Mouse (Mus musculus): ENCODE measurements around the gene 4933414I15Rik. TPM values are rescaled to one million over a fixed set of nuclear protein-coding genes. Genes with fewer than 3 reads are reported as not detected.
A peak's percentile ranks its signal among the peaks of the same experiment; 100 is the strongest.

The 4933414I15Rik gene
- polyA plus RNA-seq, 1 experiment from 2014 or later = not detected

GRCm38 (mm10) chr11:50931021-50931420 lies 12.5 kb downstream of the 4933414I15Rik start:
- peak overlapping the region; percentile 61 for H3K4me3 ChIP-seq (ENCODE audit: low read depth, low read length)
- H3K9ac ChIP-seq (ENCODE audit: low read length) = peak overlapping the region; percentile 67
- DNase-seq (ENCODE audit: low spot score) (no peak), ATAC-seq (ENCODE audit: low FRiP score, low TSS enrichment) (peak; percentile 55)
- H3K27me3 ChIP-seq (ENCODE audit: control insufficient read depth, insufficient read depth, low read length) = no peaks in the 10 kb centered on the region
- H3K4me2 ChIP-seq (replicated peaks; ENCODE audit: low read depth) = peak overlapping the region; percentile 93
- no peaks in the 10 kb centered on the region for H3K9me3 ChIP-seq (ENCODE audit: control insufficient read depth, low read length)
- H3K4me1 ChIP-seq (replicated peaks; ENCODE audit: control insufficient read depth, insufficient read depth) = 0 out of 2 replicates have a peak, but pooled peaks cover 2% of the 10 kb centered on the region
- WGBS = 2% methylated on average over 16 of the region's 16 CpGs
- H3K27ac ChIP-seq (replicated peaks) = no peak overlapping the region
- H3K36me3 ChIP-seq (ENCODE audit: control insufficient read depth, insufficient read depth, low read length) = no peaks in the 10 kb centered on the region
- TF ChIP-seq EP300 (optimal IDR thresholded peaks at IDR 0.05) = no peak
- TF ChIP-seq CTCF (IDR thresholded peaks at IDR 0.05; ENCODE audit: low read depth) = no peak

GRCm38 (mm10) chr11:50930469-50931014 lies 13.0 kb downstream of the 4933414I15Rik start:
- no peak for ATAC-seq (ENCODE audit: low FRiP score, low TSS enrichment)
- peak overlapping the region; percentile 67 for H3K9ac ChIP-seq (ENCODE audit: low read length)
- H3K4me1 ChIP-seq (replicated peaks; ENCODE audit: control insufficient read depth, insufficient read depth) = 0 out of 2 replicates have a peak, but pooled peaks cover 2% of the 10 kb centered on the region
- H3K4me3 ChIP-seq (ENCODE audit: low read depth, low read length) = peak overlapping the region; percentile 61
- 18% methylated on average over 14 of the region's 14 CpGs for WGBS
- H3K4me2 ChIP-seq (replicated peaks; ENCODE audit: low read depth) = peak overlapping the region; percentile 93
- H3K36me3 ChIP-seq (ENCODE audit: control insufficient read depth, insufficient read depth, low read length) = no peaks in the 10 kb centered on the region
- no peaks in the 10 kb centered on the region for H3K9me3 ChIP-seq (ENCODE audit: control insufficient read depth, low read length)
- TF ChIP-seq CTCF (IDR thresholded peaks at IDR 0.05; ENCODE audit: low read depth) = no peak
- TF ChIP-seq EP300 (optimal IDR thresholded peaks at IDR 0.05) = no peak
- no peaks in the 10 kb centered on the region for H3K27me3 ChIP-seq (ENCODE audit: control insufficient read depth, insufficient read depth, low read length)
- H3K27ac ChIP-seq (replicated peaks) = no peak overlapping the region
- no peak for DNase-seq (ENCODE audit: low spot score)

GRCm38 (mm10) chr11:50915671-50916320 lies 27.8 kb downstream of the 4933414I15Rik start, which contains the start of gene Zfp2:
Zfp2 (minus strand) TSS chr11:50916165.
- WGBS = under 1% methylated on average over 45 of the region's 47 CpGs
- DNase-seq (ENCODE audit: low spot score) = peak; percentile 91
- peak within 1 kb of the TSS; percentile 25; the same call in 1 of the 2 replicates for H3K27ac ChIP-seq (replicated peaks)

GRCm38 (mm10) chr11:50914461-50914860 lies 29.1 kb downstream of the 4933414I15Rik start:
- Histone ChIP-seq H3K4me2 (replicated peaks; ENCODE audit: low read depth) (no peak overlapping the region), H3K9me3 (ENCODE audit: control insufficient read depth, low read length) (no peaks in the 10 kb centered on the region), H3K4me1 (replicated peaks; ENCODE audit: control insufficient read depth, insufficient read depth) (no peaks in the 10 kb centered on the region), H3K27me3 (ENCODE audit: control insufficient read depth, insufficient read depth, low read length) (no peaks in the 10 kb centered on the region), H3K4me3 (ENCODE audit: low read depth, low read length) (no peak overlapping the region), H3K27ac (replicated peaks) (no peak overlapping the region), H3K36me3 (ENCODE audit: control insufficient read depth, insufficient read depth, low read length) (0 out of 2 replicates have a peak, but pooled peaks cover 5% of the 10 kb centered on the region), H3K9ac (ENCODE audit: low read length) (no peak overlapping the region)
- ATAC-seq (ENCODE audit: low FRiP score, low TSS enrichment) (no peak), DNase-seq (ENCODE audit: low spot score) (no peak)
- TF ChIP-seq EP300 (optimal IDR thresholded peaks at IDR 0.05) = no peak
- no peak for TF ChIP-seq CTCF (IDR thresholded peaks at IDR 0.05; ENCODE audit: low read depth)
- WGBS = 96% methylated on average over 3 of the region's 3 CpGs

More at GRCm38 (mm10) chr11:50915671-50916320, 27.8 kb downstream of the 4933414I15Rik start, which contains the start of gene Zfp2:
- TF ChIP-seq EP300 (optimal IDR thresholded peaks at IDR 0.05) = no peak
- peak; percentile 78 for TF ChIP-seq CTCF (IDR thresholded peaks at IDR 0.05; ENCODE audit: low read depth)
- no peaks in the 10 kb centered on the region for H3K9me3 ChIP-seq (ENCODE audit: control insufficient read depth, low read length)
- peak within 1 kb of the TSS; percentile 82 for H3K9ac ChIP-seq (ENCODE audit: low read length)
- H3K4me2 ChIP-seq (replicated peaks; ENCODE audit: low read depth) = peak within 1 kb of the TSS; percentile 73
- H3K4me3 ChIP-seq (ENCODE audit: low read depth, low read length) = peak within 1 kb of the TSS; percentile 84
- no peaks in the 10 kb centered on the region for H3K27me3 ChIP-seq (ENCODE audit: control insufficient read depth, insufficient read depth, low read length)
- ATAC-seq (ENCODE audit: low FRiP score, low TSS enrichment) = peak; percentile 99
- no peaks in the 10 kb centered on the region for H3K36me3 ChIP-seq (ENCODE audit: control insufficient read depth, insufficient read depth, low read length)
- no peaks in the 10 kb centered on the region for H3K4me1 ChIP-seq (replicated peaks; ENCODE audit: control insufficient read depth, insufficient read depth)

GRCm38 (mm10) chr11:50913301-50913700 lies 30.3 kb downstream of the 4933414I15Rik start:
- TF ChIP-seq CTCF (IDR thresholded peaks at IDR 0.05; ENCODE audit: low read depth) (no peak), EP300 (optimal IDR thresholded peaks at IDR 0.05) (no peak)
- DNase-seq (ENCODE audit: low spot score) (no peak), ATAC-seq (ENCODE audit: low FRiP score, low TSS enrichment) (no peak)
- Histone ChIP-seq H3K9me3 (ENCODE audit: control insufficient read depth, low read length) (no peaks in the 10 kb centered on the region), H3K27me3 (ENCODE audit: control insufficient read depth, insufficient read depth, low read length) (no peaks in the 10 kb centered on the region), H3K9ac (ENCODE audit: low read length) (no peak overlapping the region), H3K36me3 (ENCODE audit: control insufficient read depth, insufficient read depth, low read length) (peaks cover 10% of the 10 kb centered on the region; the same call in 1 of the 2 replicates), H3K4me2 (replicated peaks; ENCODE audit: low read depth) (no peak overlapping the region), H3K4me3 (ENCODE audit: low read depth, low read length) (no peak overlapping the region), H3K27ac (replicated peaks) (no peak overlapping the region), H3K4me1 (replicated peaks; ENCODE audit: control insufficient read depth, insufficient read depth) (no peaks in the 10 kb centered on the region)
- WGBS = 70% methylated on average over 1 of the region's 1 CpGs

- no peak for DNase-seq (ENCODE audit: low spot score)
- H3K4me2 ChIP-seq (replicated peaks; ENCODE audit: low read depth) = no peak overlapping the region
- H3K4me3 ChIP-seq (ENCODE audit: low read depth, low read length) = no peak overlapping the region
- H3K9ac ChIP-seq (ENCODE audit: low read length) = no peak overlapping the region
- 90% methylated on average over 5 of the region's 5 CpGs for WGBS
- no peak for TF ChIP-seq CTCF (IDR thresholded peaks at IDR 0.05; ENCODE audit: low read depth)
- H3K27ac ChIP-seq (replicated peaks) = no peak overlapping the region
- peaks cover 9% of the 10 kb centered on the region for H3K9me3 ChIP-seq (ENCODE audit: control insufficient read depth, low read length)
- no peaks in the 10 kb centered on the region for H3K27me3 ChIP-seq (ENCODE audit: control insufficient read depth, insufficient read depth, low read length)
- ATAC-seq (ENCODE audit: low FRiP score, low TSS enrichment) = no peak
- no peaks in the 10 kb centered on the region for H3K4me1 ChIP-seq (replicated peaks; ENCODE audit: control insufficient read depth, insufficient read depth)
- peaks cover 41% of the 10 kb centered on the region for H3K36me3 ChIP-seq (ENCODE audit: control insufficient read depth, insufficient read depth, low read length)
Measured at GRCm38 (mm10) chr11:50908136-50908535, 35.4 kb downstream of the 4933414I15Rik start.
